Mouse (Mus musculus): ENCODE data around the gene Chid1. TPM values are rescaled to one million over a fixed set of nuclear protein-coding genes. Genes with fewer than 3 reads are reported as not detected.

The Chid1 gene
- total and polyA plus RNA-seq, 3 experiments, result 37.4 to 69.2 (median 50.7) TPM

GRCm38 (mm10) chr7:141476226-141476980 lies 63.3 kb downstream of the Chid1 start:
- peak; percentile 95 for DNase-seq

- no peak for DNase-seq
Observed at GRCm38 (mm10) chr7:141475805-141476158, 63.9 kb downstream of the Chid1 start.

GRCm38 (mm10) chr7:141475011-141475804 lies 64.4 kb downstream of the Chid1 start, which contains the start of the genes Polr2l and Tspan4:
Polr2l (minus strand) TSS chr7:141475132.
Tspan4 (plus strand) TSS chr7:141475240.
- DNase-seq, result peak; percentile 92

GRCm38 (mm10) chr7:141474160-141474559 lies 65.5 kb downstream of the Chid1 start:
- peak; percentile 27 for DNase-seq

GRCm38 (mm10) chr7:141472763-141473162 lies 66.9 kb downstream of the Chid1 start:
- DNase-seq, result peak; percentile 26

GRCm38 (mm10) chr7:141472226-141472625 lies 67.4 kb downstream of the Chid1 start:
- peak; percentile 68 for DNase-seq

GRCm38 (mm10) chr7:141471236-141471635 lies 68.4 kb downstream of the Chid1 start:
- no peak for DNase-seq

GRCm38 (mm10) chr7:141470637-141470944 lies 69.1 kb downstream of the Chid1 start:
- DNase-seq, result no peak

- DNase-seq, result peak; percentile 33
Observed at GRCm38 (mm10) chr7:141469901-141470636, 69.6 kb downstream of the Chid1 start.

GRCm38 (mm10) chr7:141469352-141469751 lies 70.3 kb downstream of the Chid1 start:
- no peak for DNase-seq

GRCm38 (mm10) chr7:141468522-141469211 lies 71.0 kb downstream of the Chid1 start:
- peak; percentile 89 for DNase-seq

- DNase-seq, result peak; percentile 67
Observed at GRCm38 (mm10) chr7:141468164-141468521, 71.5 kb downstream of the Chid1 start.

- DNase-seq, result peak; percentile 95
Observed at GRCm38 (mm10) chr7:141467230-141468030, 72.2 kb downstream of the Chid1 start, which contains the start of gene Cd151. Cd151 (plus strand) TSS chr7:141467392.

GRCm38 (mm10) chr7:141466607-141467148 lies 73.0 kb downstream of the Chid1 start:
- DNase-seq, result no peak

GRCm38 (mm10) chr7:141466045-141466394 lies 73.6 kb downstream of the Chid1 start:
- DNase-seq, result peak; percentile 65

GRCm38 (mm10) chr7:141465388-141466044 lies 74.1 kb downstream of the Chid1 start:
- no peak for DNase-seq

- peak; percentile 26 for DNase-seq
Observed at GRCm38 (mm10) chr7:141464603-141465201, 75.0 kb downstream of the Chid1 start.

GRCm38 (mm10) chr7:141463824-141464602 lies 75.6 kb downstream of the Chid1 start:
- peak; percentile 80 for DNase-seq

- DNase-seq, result peak; percentile 41
Observed at GRCm38 (mm10) chr7:141462333-141462821, 77.3 kb downstream of the Chid1 start.

Data from adrenal gland, adult 2 months (tissue).